Mouse (Mus musculus): ENCODE measurements around the gene Hmgb2. TPM values are rescaled to one million over a fixed set of nuclear protein-coding genes. Genes with fewer than 3 reads are reported as not detected.

The Hmgb2 gene
- polyA plus RNA-seq (2014; fragmentation: Nextera tagmentation; extraction: Ambion mirVana): 288 and 289 TPM in 2 replicates

- peak within 1 kb of the TSS; percentile 100 for H3K27ac ChIP-seq (ENCODE audit: low read depth, low read length)
- under 1% methylated on average over 63 of the region's 63 CpGs for WGBS (ENCODE audit: insufficient replicate concordance)
- H3K27me3 ChIP-seq (ENCODE audit: control insufficient read depth, insufficient read depth, low read length): no peaks in the 10 kb centered on the region
- peak; percentile 100 for ATAC-seq (replicated peaks; ENCODE audit: insufficient number of reproducible peaks, low FRiP score, low TSS enrichment)
- no peaks in the 10 kb centered on the region for H3K9me3 ChIP-seq (replicated peaks; ENCODE audit: control insufficient read depth, low read length)
- 0 out of 2 replicates have a peak, but pooled peaks cover 5% of the 10 kb centered on the region for H3K4me1 ChIP-seq (ENCODE audit: control insufficient read depth, insufficient read depth, low read length)
- peaks cover 5% of the 10 kb centered on the region; the same call in 1 of the 2 replicates for H3K36me3 ChIP-seq (ENCODE audit: control insufficient read depth, insufficient read depth, low read length)
- peak within 1 kb of the TSS; percentile 100 for H3K9ac ChIP-seq (ENCODE audit: low read depth, low read length)
- H3K4me3 ChIP-seq (ENCODE audit: low read depth, low read length): peak within 1 kb of the TSS; percentile 96
- peak within 1 kb of the TSS; percentile 84 for H3K4me2 ChIP-seq
Observed at GRCm38 (mm10) chr8:57511316-57512118, at the start of gene Hmgb2. Gene Hmgb2 (plus strand): TSS chr8:57511907.

- H3K4me2 ChIP-seq: no peak overlapping the region
- ATAC-seq (replicated peaks; ENCODE audit: insufficient number of reproducible peaks, low FRiP score, low TSS enrichment): no peak
- WGBS (ENCODE audit: insufficient replicate concordance): 48% methylated on average over 1 of the region's 1 CpGs
- H3K27me3 ChIP-seq (ENCODE audit: control insufficient read depth, insufficient read depth, low read length): no peaks in the 10 kb centered on the region
- H3K4me3 ChIP-seq (ENCODE audit: low read depth, low read length): no peak overlapping the region
- H3K4me1 ChIP-seq (ENCODE audit: control insufficient read depth, insufficient read depth, low read length): no peaks in the 10 kb centered on the region
- H3K36me3 ChIP-seq (ENCODE audit: control insufficient read depth, insufficient read depth, low read length): no peaks in the 10 kb centered on the region
- H3K9me3 ChIP-seq (replicated peaks; ENCODE audit: control insufficient read depth, low read length): no peaks in the 10 kb centered on the region
- H3K27ac ChIP-seq (ENCODE audit: low read depth, low read length): no peak overlapping the region
- H3K9ac ChIP-seq (ENCODE audit: low read depth, low read length): no peak overlapping the region
Observed at GRCm38 (mm10) chr8:57462839-57463238, 48.9 kb upstream of the Hmgb2 start.

DNA sequence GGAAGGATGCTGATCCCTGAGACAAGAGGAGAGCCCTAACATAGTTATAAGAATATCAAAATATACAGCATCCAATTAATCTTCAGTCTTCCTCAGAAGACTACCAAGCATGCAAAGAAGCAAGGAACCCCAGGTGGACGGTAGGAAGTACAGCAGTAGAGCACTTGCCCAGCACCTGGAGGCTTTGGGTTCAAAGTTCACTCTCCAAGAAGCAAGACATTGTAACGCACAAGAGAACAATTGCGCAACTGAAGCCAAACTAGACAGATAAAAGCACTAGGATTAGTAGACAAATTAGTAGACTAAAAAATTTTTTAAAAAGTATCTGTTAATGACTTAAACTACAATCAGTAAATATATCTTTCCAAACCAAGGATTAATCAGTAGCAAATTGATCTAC, 48.0 kb upstream of the Hmgb2 start:
- Histone ChIP-seq H3K9me3 (replicated peaks; ENCODE audit: control insufficient read depth, low read length) (no peaks in the 10 kb centered on the region), H3K9ac (ENCODE audit: low read depth, low read length) (no peak overlapping the region), H3K27me3 (ENCODE audit: control insufficient read depth, insufficient read depth, low read length) (no peaks in the 10 kb centered on the region), H3K4me2 (no peak overlapping the region), H3K27ac (ENCODE audit: low read depth, low read length) (no peak overlapping the region), H3K4me1 (ENCODE audit: control insufficient read depth, insufficient read depth, low read length) (peaks cover 1% of the 10 kb centered on the region), H3K4me3 (ENCODE audit: low read depth, low read length) (no peak overlapping the region), H3K36me3 (ENCODE audit: control insufficient read depth, insufficient read depth, low read length) (no peaks in the 10 kb centered on the region)
- ATAC-seq (replicated peaks; ENCODE audit: insufficient number of reproducible peaks, low FRiP score, low TSS enrichment): no peak
- 89% methylated on average over 3 of the region's 3 CpGs for WGBS (ENCODE audit: insufficient replicate concordance)

DNA sequence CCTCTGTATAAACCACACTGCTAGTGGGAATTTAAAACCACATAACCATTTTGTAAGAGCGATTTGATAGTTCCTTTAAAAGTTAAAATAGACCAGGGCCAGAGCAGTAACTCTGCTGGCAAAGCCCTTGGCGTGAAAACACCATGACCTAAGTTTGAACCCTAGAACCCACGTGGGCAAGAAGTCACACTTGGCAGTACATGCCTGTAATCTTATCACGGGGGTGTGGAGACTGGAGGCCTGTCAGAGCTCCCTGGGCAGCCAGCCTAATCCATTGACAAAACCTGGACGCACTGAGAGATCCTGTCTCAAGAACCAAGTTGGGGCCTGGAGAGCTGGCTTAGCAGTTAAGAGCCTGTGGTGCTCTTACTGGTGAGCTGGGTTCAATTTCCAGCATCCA, 43.1 kb upstream of the Hmgb2 start:
- ATAC-seq (replicated peaks; ENCODE audit: insufficient number of reproducible peaks, low FRiP score, low TSS enrichment): peak; percentile 79
- Histone ChIP-seq H3K36me3 (ENCODE audit: control insufficient read depth, insufficient read depth, low read length) (no peaks in the 10 kb centered on the region), H3K4me3 (ENCODE audit: low read depth, low read length) (no peak overlapping the region), H3K9ac (ENCODE audit: low read depth, low read length) (no peak overlapping the region), H3K9me3 (replicated peaks; ENCODE audit: control insufficient read depth, low read length) (no peaks in the 10 kb centered on the region), H3K27ac (ENCODE audit: low read depth, low read length) (0 out of 2 replicates have a peak overlapping the region, but pooled peaks have one; percentile 29), H3K4me1 (ENCODE audit: control insufficient read depth, insufficient read depth, low read length) (peaks cover 5% of the 10 kb centered on the region), H3K4me2 (peak overlapping the region; percentile 11; the same call in 1 of the 2 replicates), H3K27me3 (ENCODE audit: control insufficient read depth, insufficient read depth, low read length) (no peaks in the 10 kb centered on the region)
- 19% methylated on average over 5 of the region's 5 CpGs for WGBS (ENCODE audit: insufficient replicate concordance)

GRCm38 (mm10) chr8:57470863-57471262, 40.8 kb upstream of the Hmgb2 start:
- Histone ChIP-seq H3K9ac (ENCODE audit: low read depth, low read length) (no peak overlapping the region), H3K36me3 (ENCODE audit: control insufficient read depth, insufficient read depth, low read length) (no peaks in the 10 kb centered on the region), H3K4me3 (ENCODE audit: low read depth, low read length) (no peak overlapping the region), H3K9me3 (replicated peaks; ENCODE audit: control insufficient read depth, low read length) (no peaks in the 10 kb centered on the region), H3K27ac (ENCODE audit: low read depth, low read length) (no peak overlapping the region), H3K4me2 (no peak overlapping the region), H3K27me3 (ENCODE audit: control insufficient read depth, insufficient read depth, low read length) (no peaks in the 10 kb centered on the region), H3K4me1 (ENCODE audit: control insufficient read depth, insufficient read depth, low read length) (peaks cover 5% of the 10 kb centered on the region)
- no peak for ATAC-seq (replicated peaks; ENCODE audit: insufficient number of reproducible peaks, low FRiP score, low TSS enrichment)
- 88% methylated on average over 5 of the region's 5 CpGs for WGBS (ENCODE audit: insufficient replicate concordance)

DNA sequence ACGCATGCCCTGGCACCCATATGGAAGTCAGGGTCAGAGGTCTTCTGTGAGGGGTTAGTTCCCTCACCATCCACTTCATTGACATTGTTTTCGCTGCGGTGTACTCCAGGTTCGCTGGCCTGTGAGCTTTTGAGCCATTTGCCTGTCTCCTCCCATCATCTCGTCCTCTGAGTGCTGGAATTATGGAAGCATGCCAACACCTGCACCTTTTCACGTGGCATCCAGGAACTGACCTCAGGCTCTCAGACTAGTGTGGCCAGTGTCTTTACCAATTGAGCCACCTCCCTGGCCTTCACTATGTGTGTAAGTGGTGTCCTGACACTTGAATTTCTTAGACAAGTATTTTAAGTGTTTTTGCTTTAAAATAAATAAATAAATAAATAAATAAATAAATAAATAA, 38.0 kb upstream of the Hmgb2 start:
- Histone ChIP-seq H3K4me1 (ENCODE audit: control insufficient read depth, insufficient read depth, low read length) (peaks cover 3% of the 10 kb centered on the region), H3K36me3 (ENCODE audit: control insufficient read depth, insufficient read depth, low read length) (no peaks in the 10 kb centered on the region), H3K9ac (ENCODE audit: low read depth, low read length) (no peak overlapping the region), H3K4me3 (ENCODE audit: low read depth, low read length) (no peak overlapping the region), H3K27ac (ENCODE audit: low read depth, low read length) (no peak overlapping the region), H3K4me2 (no peak overlapping the region), H3K9me3 (replicated peaks; ENCODE audit: control insufficient read depth, low read length) (no peaks in the 10 kb centered on the region), H3K27me3 (ENCODE audit: control insufficient read depth, insufficient read depth, low read length) (no peaks in the 10 kb centered on the region)
- ATAC-seq (replicated peaks; ENCODE audit: insufficient number of reproducible peaks, low FRiP score, low TSS enrichment): no peak
- 77% methylated on average over 6 of the region's 6 CpGs for WGBS (ENCODE audit: insufficient replicate concordance)

DNA sequence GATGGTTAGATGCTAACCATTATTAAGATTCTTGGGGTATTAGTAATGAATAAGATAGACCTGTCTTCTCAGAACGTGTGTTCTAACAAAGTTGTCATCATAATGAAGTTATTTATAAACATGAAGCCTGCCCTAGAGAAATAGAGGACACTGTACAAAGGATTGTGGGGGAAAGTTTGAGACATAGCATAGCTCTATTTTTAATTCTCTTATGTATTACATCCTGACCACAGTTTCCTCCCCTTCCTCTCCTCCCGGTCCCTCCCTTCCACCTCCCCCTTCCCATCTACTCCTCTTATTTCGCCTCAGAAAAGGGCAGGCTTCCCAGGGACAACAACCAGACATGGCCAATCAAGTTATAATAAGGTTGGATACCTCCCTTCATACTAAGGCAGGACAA, 33.3 kb upstream of the Hmgb2 start:
- H3K36me3 ChIP-seq (ENCODE audit: control insufficient read depth, insufficient read depth, low read length): peaks cover 6% of the 10 kb centered on the region
- WGBS (ENCODE audit: insufficient replicate concordance): 62% methylated on average over 3 of the region's 3 CpGs
- no peak overlapping the region for H3K4me3 ChIP-seq (ENCODE audit: low read depth, low read length)

GRCm38 (mm10) chr8:57479700-57480099, 32.0 kb upstream of the Hmgb2 start:
- Histone ChIP-seq H3K9ac (ENCODE audit: low read depth, low read length) (no peak overlapping the region), H3K9me3 (replicated peaks; ENCODE audit: control insufficient read depth, low read length) (no peaks in the 10 kb centered on the region), H3K4me2 (no peak overlapping the region), H3K4me3 (ENCODE audit: low read depth, low read length) (no peak overlapping the region), H3K27ac (ENCODE audit: low read depth, low read length) (no peak overlapping the region), H3K36me3 (ENCODE audit: control insufficient read depth, insufficient read depth, low read length) (peaks cover 6% of the 10 kb centered on the region), H3K4me1 (ENCODE audit: control insufficient read depth, insufficient read depth, low read length) (no peaks in the 10 kb centered on the region), H3K27me3 (ENCODE audit: control insufficient read depth, insufficient read depth, low read length) (no peaks in the 10 kb centered on the region)
- WGBS (ENCODE audit: insufficient replicate concordance): 86% methylated on average over 8 of the region's 8 CpGs
- ATAC-seq (replicated peaks; ENCODE audit: insufficient number of reproducible peaks, low FRiP score, low TSS enrichment): no peak

More for the DNA sequence above, 33.3 kb upstream of the Hmgb2 start:
- no peaks in the 10 kb centered on the region for H3K27me3 ChIP-seq (ENCODE audit: control insufficient read depth, insufficient read depth, low read length)
- no peaks in the 10 kb centered on the region for H3K4me1 ChIP-seq (ENCODE audit: control insufficient read depth, insufficient read depth, low read length)
- no peak overlapping the region for H3K27ac ChIP-seq (ENCODE audit: low read depth, low read length)
- ATAC-seq (replicated peaks; ENCODE audit: insufficient number of reproducible peaks, low FRiP score, low TSS enrichment): no peak
- no peak overlapping the region for H3K4me2 ChIP-seq
- no peak overlapping the region for H3K9ac ChIP-seq (ENCODE audit: low read depth, low read length)
- no peaks in the 10 kb centered on the region for H3K9me3 ChIP-seq (replicated peaks; ENCODE audit: control insufficient read depth, low read length)

DNA sequence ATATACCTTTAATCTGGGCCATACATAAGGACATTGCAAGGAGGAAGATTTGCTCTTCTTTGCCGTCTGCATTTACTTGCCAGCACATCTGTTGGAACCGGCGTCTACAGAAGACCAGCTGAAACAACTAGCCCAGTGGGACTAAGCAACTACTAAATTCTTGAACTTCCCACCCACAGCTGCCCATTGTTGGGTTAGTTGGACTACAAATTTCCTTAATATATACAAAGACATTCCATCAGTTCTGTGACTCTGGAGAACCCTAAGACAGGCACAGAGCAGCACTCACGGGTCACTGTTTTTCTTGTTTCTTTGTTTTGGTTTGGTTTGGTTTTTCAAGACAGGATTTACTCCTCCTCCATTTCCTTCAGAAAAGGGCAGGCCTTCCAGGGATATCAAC, 31.1 kb upstream of the Hmgb2 start:
- no peaks in the 10 kb centered on the region for H3K9me3 ChIP-seq (replicated peaks; ENCODE audit: control insufficient read depth, low read length)
- no peak overlapping the region for H3K9ac ChIP-seq (ENCODE audit: low read depth, low read length)

More for the DNA sequence above, 31.1 kb upstream of the Hmgb2 start:
- Histone ChIP-seq H3K36me3 (ENCODE audit: control insufficient read depth, insufficient read depth, low read length) (peaks cover 6% of the 10 kb centered on the region), H3K27ac (ENCODE audit: low read depth, low read length) (no peak overlapping the region), H3K27me3 (ENCODE audit: control insufficient read depth, insufficient read depth, low read length) (no peaks in the 10 kb centered on the region), H3K4me1 (ENCODE audit: control insufficient read depth, insufficient read depth, low read length) (0 out of 2 replicates have a peak, but pooled peaks cover 4% of the 10 kb centered on the region), H3K4me2 (no peak overlapping the region), H3K4me3 (ENCODE audit: low read depth, low read length) (no peak overlapping the region)
- 84% methylated on average over 4 of the region's 4 CpGs for WGBS (ENCODE audit: insufficient replicate concordance)
- no peak for ATAC-seq (replicated peaks; ENCODE audit: insufficient number of reproducible peaks, low FRiP score, low TSS enrichment)
